Mouse (Mus musculus): ENCODE data around the gene Sesn3. TPM values are rescaled to one million over a fixed set of nuclear protein-coding genes. Genes with fewer than 3 reads are reported as not detected.
A peak's percentile ranks its signal among the peaks of the same experiment; 100 is the strongest.

The Sesn3 gene
- polyA plus RNA-seq, 1 experiment from 2014 or later, result 27.5 TPM

DNA sequence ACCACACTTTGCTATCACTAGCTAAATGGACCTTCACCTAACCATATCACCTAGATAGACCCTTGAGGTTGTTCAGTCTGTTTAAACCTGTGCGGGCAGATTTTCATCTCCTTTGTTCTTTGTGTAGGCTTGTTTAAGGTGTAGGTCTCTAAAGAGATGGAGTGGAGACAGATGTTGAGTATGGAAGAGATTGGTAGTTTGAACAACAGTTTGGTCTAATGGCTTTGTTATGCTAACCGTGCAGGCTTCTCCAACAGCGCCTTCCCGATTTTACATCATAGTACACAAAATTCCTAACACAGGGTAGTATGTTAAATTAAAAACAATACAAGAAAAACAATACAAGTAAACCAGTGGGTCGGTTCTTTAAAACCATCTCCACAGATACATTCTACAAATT lies 281 bp upstream of the Sesn3 start:
- Histone ChIP-seq H3K4me3 (ENCODE audit: low read depth, low read length) (peak overlapping the region; percentile 18; the same call in 1 of the 2 replicates), H3K4me1 (ENCODE audit: control insufficient read depth, insufficient read depth, low read length) (peaks cover 4% of the 10 kb centered on the region; the same call in 1 of the 2 replicates), H3K27ac (replicated peaks; ENCODE audit: low read depth, low read length) (no peak overlapping the region), H3K9ac (replicated peaks; ENCODE audit: low read length) (no peak overlapping the region), H3K4me2 (ENCODE audit: low read depth, low read length) (no peak overlapping the region; the same call in 1 of the 2 replicates), H3K9me3 (replicated peaks; ENCODE audit: control insufficient read depth, low read length) (no peaks in the 10 kb centered on the region), H3K27me3 (ENCODE audit: control insufficient read depth, insufficient read depth, low read length) (no peaks in the 10 kb centered on the region), H3K36me3 (replicated peaks; ENCODE audit: control insufficient read depth, insufficient read depth, low read depth, low read length) (no peaks in the 10 kb centered on the region)
- ATAC-seq (replicated peaks; ENCODE audit: insufficient number of reproducible peaks, low FRiP score, low TSS enrichment, low read depth), result no peak
- 32% methylated on average over 5 of the region's 5 CpGs for WGBS
- DNase-seq (ENCODE audit: low spot score), result no peak

DNA sequence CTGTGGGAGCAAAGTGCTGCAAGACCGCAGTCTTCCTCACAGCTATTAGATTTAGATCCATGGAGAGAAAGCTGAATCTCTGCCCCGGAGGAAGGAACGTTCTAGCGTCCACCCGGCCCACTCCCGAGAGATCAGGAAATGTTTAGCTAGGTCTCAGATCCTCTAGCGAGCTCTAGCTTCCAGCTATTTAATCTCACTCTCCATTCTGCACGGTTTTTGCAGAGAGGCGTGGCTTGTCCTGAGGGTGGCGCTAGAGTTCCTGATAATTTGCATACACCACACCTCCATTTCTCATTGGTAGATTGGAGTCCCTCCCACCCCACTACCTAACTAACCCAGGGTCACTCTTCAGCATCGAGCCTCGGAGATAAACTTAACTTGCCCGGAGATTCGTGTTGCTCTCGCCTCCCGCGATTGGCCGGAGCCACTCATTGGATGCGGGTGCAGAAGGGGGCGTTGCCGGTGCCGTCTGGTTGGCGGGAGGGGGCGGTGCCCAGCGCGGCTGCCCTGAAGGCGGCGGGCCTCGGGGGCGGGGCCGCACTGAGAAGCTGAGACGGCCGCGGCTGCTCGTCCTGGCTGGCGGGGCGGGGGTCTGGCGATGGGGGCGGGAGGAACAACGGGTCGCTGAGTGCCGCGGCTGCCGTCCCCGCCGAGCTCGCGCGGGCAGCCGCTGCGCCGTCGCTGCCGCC lies 1.1 kb downstream of the Sesn3 start:
- peak overlapping the region; percentile 44 for H3K4me2 ChIP-seq (ENCODE audit: low read depth, low read length)
- no peaks in the 10 kb centered on the region for H3K9me3 ChIP-seq (replicated peaks; ENCODE audit: control insufficient read depth, low read length)
- H3K27ac ChIP-seq (replicated peaks; ENCODE audit: low read depth, low read length), result peak overlapping the region; percentile 82
- WGBS, result under 1% methylated on average over 54 of the region's 54 CpGs
- peak overlapping the region; percentile 76 for H3K9ac ChIP-seq (replicated peaks; ENCODE audit: low read length)
- H3K4me1 ChIP-seq (ENCODE audit: control insufficient read depth, insufficient read depth, low read length), result peaks cover 4% of the 10 kb centered on the region; the same call in 1 of the 2 replicates
- peak; percentile 99 for ATAC-seq (replicated peaks; ENCODE audit: insufficient number of reproducible peaks, low FRiP score, low TSS enrichment, low read depth)
- peak; percentile 98 for DNase-seq (ENCODE audit: low spot score)
- no peaks in the 10 kb centered on the region for H3K36me3 ChIP-seq (replicated peaks; ENCODE audit: control insufficient read depth, insufficient read depth, low read depth, low read length)
- peak overlapping the region; percentile 67 for H3K4me3 ChIP-seq (ENCODE audit: low read depth, low read length)
- H3K27me3 ChIP-seq (ENCODE audit: control insufficient read depth, insufficient read depth, low read length), result no peaks in the 10 kb centered on the region

DNA sequence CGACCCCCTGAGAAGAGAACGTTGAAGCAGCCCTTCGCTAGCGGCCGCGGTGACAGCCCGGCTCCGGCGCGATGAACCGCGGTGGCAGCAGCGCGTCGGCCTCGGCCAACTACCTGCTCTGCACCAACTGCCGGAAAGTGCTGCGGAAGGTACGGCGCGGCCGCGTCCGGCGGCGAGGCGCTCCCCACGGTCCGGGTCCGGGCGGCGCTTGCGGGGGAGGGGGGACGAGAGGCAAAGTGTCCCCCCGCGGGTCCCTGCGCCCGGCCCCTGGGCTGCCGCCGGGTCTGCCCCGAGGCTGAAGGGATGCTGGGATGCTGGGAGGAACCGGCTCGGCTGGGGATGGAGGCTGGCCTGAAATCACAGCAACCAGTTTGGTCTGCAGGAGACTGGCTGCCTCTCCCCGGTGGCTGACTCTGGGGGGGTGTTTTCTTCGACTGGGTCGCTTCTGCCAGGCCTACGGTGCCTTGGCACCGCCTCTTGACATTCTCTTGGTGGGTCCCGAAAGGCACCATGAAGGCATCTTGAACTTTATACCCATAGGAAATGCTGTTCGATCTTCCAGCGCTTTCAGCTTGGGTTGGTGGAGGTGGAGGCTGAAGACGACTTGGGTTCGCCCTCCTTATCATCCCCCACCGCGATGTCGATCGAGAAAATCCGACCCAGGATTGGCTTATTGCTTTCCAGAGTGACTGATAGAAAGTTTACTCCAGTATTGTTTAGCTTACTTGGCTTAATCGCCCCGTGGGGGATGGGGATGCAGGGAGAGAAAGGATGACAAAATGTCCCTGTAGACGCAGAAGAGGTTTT lies 1.8 kb downstream of the Sesn3 start:
- WGBS, result under 1% methylated on average over 52 of the region's 61 CpGs
- Histone ChIP-seq H3K4me1 (ENCODE audit: control insufficient read depth, insufficient read depth, low read length) (peaks cover 4% of the 10 kb centered on the region; the same call in 1 of the 2 replicates), H3K4me2 (ENCODE audit: low read depth, low read length) (peak overlapping the region; percentile 44), H3K27ac (replicated peaks; ENCODE audit: low read depth, low read length) (peak overlapping the region; percentile 82), H3K27me3 (ENCODE audit: control insufficient read depth, insufficient read depth, low read length) (no peaks in the 10 kb centered on the region), H3K4me3 (ENCODE audit: low read depth, low read length) (peak overlapping the region; percentile 67), H3K9ac (replicated peaks; ENCODE audit: low read length) (peak overlapping the region; percentile 76), H3K9me3 (replicated peaks; ENCODE audit: control insufficient read depth, low read length) (no peaks in the 10 kb centered on the region), H3K36me3 (replicated peaks; ENCODE audit: control insufficient read depth, insufficient read depth, low read depth, low read length) (no peaks in the 10 kb centered on the region)
- ATAC-seq (replicated peaks; ENCODE audit: insufficient number of reproducible peaks, low FRiP score, low TSS enrichment, low read depth) (peak; percentile 69), DNase-seq (ENCODE audit: low spot score) (peak; percentile 63)

- no peak for ATAC-seq (replicated peaks; ENCODE audit: insufficient number of reproducible peaks, low FRiP score, low TSS enrichment, low read depth)
- under 1% methylated on average over 7 of the region's 7 CpGs for WGBS
- H3K9me3 ChIP-seq (replicated peaks; ENCODE audit: control insufficient read depth, low read length), result no peaks in the 10 kb centered on the region
- H3K27me3 ChIP-seq (ENCODE audit: control insufficient read depth, insufficient read depth, low read length), result no peaks in the 10 kb centered on the region
- H3K4me2 ChIP-seq (ENCODE audit: low read depth, low read length), result peak overlapping the region; percentile 44
- H3K4me3 ChIP-seq (ENCODE audit: low read depth, low read length), result peak overlapping the region; percentile 67
- DNase-seq (ENCODE audit: low spot score), result peak; percentile 78
- peak overlapping the region; percentile 76 for H3K9ac ChIP-seq (replicated peaks; ENCODE audit: low read length)
- H3K27ac ChIP-seq (replicated peaks; ENCODE audit: low read depth, low read length), result peak overlapping the region; percentile 82; the same call in 1 of the 2 replicates
- peaks cover 4% of the 10 kb centered on the region; the same call in 1 of the 2 replicates for H3K4me1 ChIP-seq (ENCODE audit: control insufficient read depth, insufficient read depth, low read length)
- no peaks in the 10 kb centered on the region for H3K36me3 ChIP-seq (replicated peaks; ENCODE audit: control insufficient read depth, insufficient read depth, low read depth, low read length)
Measured at GRCm38 (mm10) chr9:14277365-14277991, 2.6 kb downstream of the Sesn3 start.

GRCm38 (mm10) chr9:14280696-14281095 lies 5.8 kb downstream of the Sesn3 start:
- Histone ChIP-seq H3K27me3 (ENCODE audit: control insufficient read depth, insufficient read depth, low read length) (no peaks in the 10 kb centered on the region), H3K4me2 (ENCODE audit: low read depth, low read length) (no peak overlapping the region), H3K9me3 (replicated peaks; ENCODE audit: control insufficient read depth, low read length) (no peaks in the 10 kb centered on the region), H3K4me3 (ENCODE audit: low read depth, low read length) (no peak overlapping the region), H3K9ac (replicated peaks; ENCODE audit: low read length) (no peak overlapping the region), H3K36me3 (replicated peaks; ENCODE audit: control insufficient read depth, insufficient read depth, low read depth, low read length) (no peaks in the 10 kb centered on the region), H3K27ac (replicated peaks; ENCODE audit: low read depth, low read length) (no peak overlapping the region), H3K4me1 (ENCODE audit: control insufficient read depth, insufficient read depth, low read length) (no peaks in the 10 kb centered on the region)
- no peak for DNase-seq (ENCODE audit: low spot score)
- no peak for ATAC-seq (replicated peaks; ENCODE audit: insufficient number of reproducible peaks, low FRiP score, low TSS enrichment, low read depth)
- WGBS, result 54% methylated on average over 1 of the region's 1 CpGs

GRCm38 (mm10) chr9:14285036-14285435 lies 10.2 kb downstream of the Sesn3 start:
- 51% methylated on average over 3 of the region's 3 CpGs for WGBS
- Histone ChIP-seq H3K9ac (replicated peaks; ENCODE audit: low read length) (no peak overlapping the region), H3K27ac (replicated peaks; ENCODE audit: low read depth, low read length) (no peak overlapping the region), H3K36me3 (replicated peaks; ENCODE audit: control insufficient read depth, insufficient read depth, low read depth, low read length) (no peaks in the 10 kb centered on the region), H3K9me3 (replicated peaks; ENCODE audit: control insufficient read depth, low read length) (no peaks in the 10 kb centered on the region), H3K4me2 (ENCODE audit: low read depth, low read length) (no peak overlapping the region), H3K4me1 (ENCODE audit: control insufficient read depth, insufficient read depth, low read length) (no peaks in the 10 kb centered on the region), H3K27me3 (ENCODE audit: control insufficient read depth, insufficient read depth, low read length) (no peaks in the 10 kb centered on the region), H3K4me3 (ENCODE audit: low read depth, low read length) (no peak overlapping the region)
- DNase-seq (ENCODE audit: low spot score) (no peak), ATAC-seq (replicated peaks; ENCODE audit: insufficient number of reproducible peaks, low FRiP score, low TSS enrichment, low read depth) (no peak)

DNA sequence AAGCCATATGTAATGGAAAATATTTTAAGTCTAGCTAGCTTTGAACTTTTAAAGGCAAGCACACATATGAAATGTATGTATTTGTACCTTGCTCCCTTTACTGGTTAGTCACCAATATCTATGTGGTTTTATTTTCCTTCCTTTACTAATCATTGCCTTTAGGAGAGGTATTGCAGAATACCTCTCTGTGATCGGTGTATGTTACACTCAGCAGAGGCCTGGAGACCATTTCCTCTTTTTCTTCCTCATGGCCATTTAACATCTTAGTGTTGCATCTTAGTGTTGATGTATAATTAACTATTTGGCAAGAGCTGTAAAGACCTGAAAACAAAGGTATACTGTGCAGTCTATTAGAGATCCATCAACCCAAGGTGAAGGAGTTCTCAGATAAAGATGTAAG lies 12.4 kb downstream of the Sesn3 start:
- Histone ChIP-seq H3K9ac (replicated peaks; ENCODE audit: low read length) (no peak overlapping the region), H3K4me2 (ENCODE audit: low read depth, low read length) (no peak overlapping the region), H3K36me3 (replicated peaks; ENCODE audit: control insufficient read depth, insufficient read depth, low read depth, low read length) (no peaks in the 10 kb centered on the region), H3K4me1 (ENCODE audit: control insufficient read depth, insufficient read depth, low read length) (no peaks in the 10 kb centered on the region), H3K9me3 (replicated peaks; ENCODE audit: control insufficient read depth, low read length) (no peaks in the 10 kb centered on the region), H3K27me3 (ENCODE audit: control insufficient read depth, insufficient read depth, low read length) (no peaks in the 10 kb centered on the region), H3K27ac (replicated peaks; ENCODE audit: low read depth, low read length) (no peak overlapping the region), H3K4me3 (ENCODE audit: low read depth, low read length) (no peak overlapping the region)
- ATAC-seq (replicated peaks; ENCODE audit: insufficient number of reproducible peaks, low FRiP score, low TSS enrichment, low read depth) (no peak), DNase-seq (ENCODE audit: low spot score) (no peak)
- WGBS, result 94% methylated on average over 1 of the region's 1 CpGs

Data from embryonic facial prominence, embryonic 11.5 days (tissue).